ENCODE assay signal across 9 mouse cellular contexts in genomic region chrX:150956016-150956415, GRCm38 (mm10).
A peak's percentile ranks its signal among the peaks of the same experiment; 100 is the strongest.
DNase-seq lines count a peak whose midpoint lies in the region; ATAC-seq and TF ChIP-seq lines count a peak whose summit lies in the region.
"Had no signal": no experiment of that assay in that cellular context is flagged by ENCODE, and none has a peak within 500 bp of the region (broad histone marks: within the 10 kb centered on the region; RNA-seq: fewer than 3 reads in every experiment).

No protein-coding gene starts in this region.

- 37% methylated on average over 1 of the region's 1 CpGs for WGBS in kidney, embryonic 15.5 days
- WGBS in forebrain, embryonic 11.5 days: 63% methylated on average over 1 of the region's 1 CpGs
- 74% methylated on average over 1 of the region's 1 CpGs for WGBS in intestine, postnatal 0 days

- DNase-seq in kidney, postnatal 4 days: no peak
- no peak for DNase-seq in forebrain, embryonic 11.5 days (ENCODE audit: low spot score)
- no peak for DNase-seq in adrenal gland, adult (ENCODE audit: inconsistent age in 2 of 2, low spot score in 1 of 2)
- DNase-seq in spleen, postnatal 36 days (ENCODE audit: low spot score in 2 of 2): no peak
- DNase-seq in urinary bladder, adult 2 months (ENCODE audit: low spot score): no peak

- no peaks in the 10 kb centered on the region for H3K79me2 ChIP-seq in myocyte (ENCODE audit: control insufficient read depth, insufficient read depth)

- peaks cover 14% of the 10 kb centered on the region; the same call in 1 of the 2 replicates for H3K27me3 ChIP-seq in kidney, embryonic 15.5 days
- no peaks in the 10 kb centered on the region for H3K27me3 ChIP-seq in forebrain, embryonic 11.5 days (ENCODE audit: control insufficient read depth, insufficient read depth, low read length)
- H3K27me3 ChIP-seq in intestine, postnatal 0 days (replicated peaks; ENCODE audit: control insufficient read depth, insufficient read depth, low read length): no peaks in the 10 kb centered on the region
- H3K27me3 ChIP-seq in myocyte (ENCODE audit: control insufficient read depth, insufficient read depth, insufficient read length): no peaks in the 10 kb centered on the region

- H3K4me1 ChIP-seq in kidney, embryonic 15.5 days: no peaks in the 10 kb centered on the region
- H3K4me1 ChIP-seq in forebrain, embryonic 11.5 days (replicated peaks; ENCODE audit: control insufficient read depth, insufficient read depth, low read length): no peaks in the 10 kb centered on the region
- no peaks in the 10 kb centered on the region for H3K4me1 ChIP-seq in intestine, postnatal 0 days (replicated peaks; ENCODE audit: control insufficient read depth, insufficient read depth, low read length)

- no peaks in the 10 kb centered on the region for H3K9me3 ChIP-seq in kidney, embryonic 15.5 days (replicated peaks)
- H3K9me3 ChIP-seq in forebrain, embryonic 11.5 days (ENCODE audit: control insufficient read depth, low read length): no peaks in the 10 kb centered on the region
- no peaks in the 10 kb centered on the region for H3K9me3 ChIP-seq in intestine, postnatal 0 days (ENCODE audit: control insufficient read depth)
- H3K9me3 ChIP-seq: megakaryocyte, embryonic 14.5 days had no signal

- no peak overlapping the region for H3ac ChIP-seq in myocyte (ENCODE audit: control insufficient read depth, insufficient read length)

- TF ChIP-seq POLR2A in myocyte (IDR thresholded peaks at IDR 0.05; ENCODE audit: insufficient read length, low read depth): no peak

- H3K27ac ChIP-seq in kidney, embryonic 15.5 days: peak overlapping the region; percentile 84; the same call in 1 of the 2 replicates
- H3K27ac ChIP-seq in forebrain, embryonic 11.5 days (ENCODE audit: low read depth, low read length): no peak overlapping the region
- no peak overlapping the region for H3K27ac ChIP-seq in intestine, postnatal 0 days (ENCODE audit: low read depth, low read length)

- H3K4me2 ChIP-seq in kidney, embryonic 15.5 days: peak overlapping the region; percentile 49
- H3K4me2 ChIP-seq in forebrain, embryonic 11.5 days (ENCODE audit: low read depth, low read length, severe bottlenecking): peak overlapping the region; percentile 45; the same call in 1 of the 2 replicates
- H3K4me2 ChIP-seq in intestine, postnatal 0 days (replicated peaks; ENCODE audit: low read depth): peak overlapping the region; percentile 49
- peak overlapping the region; percentile 19 for H3K4me2 ChIP-seq in myocyte (ENCODE audit: low read depth)

- H3K9ac ChIP-seq in kidney, embryonic 15.5 days: no peak overlapping the region
- H3K9ac ChIP-seq in forebrain, embryonic 11.5 days (ENCODE audit: low read length): no peak overlapping the region
- H3K9ac ChIP-seq in intestine, postnatal 0 days (ENCODE audit: low read depth, low read length): no peak overlapping the region

- peak overlapping the region; percentile 19; the same call in 1 of the 2 replicates for H3K4me3 ChIP-seq in kidney, embryonic 15.5 days (replicated peaks)
- H3K4me3 ChIP-seq in forebrain, embryonic 11.5 days (ENCODE audit: low read depth, low read length): peak overlapping the region; percentile 16; the same call in 1 of the 2 replicates
- peak overlapping the region; percentile 2; the same call in 1 of the 2 replicates for H3K4me3 ChIP-seq in intestine, postnatal 0 days (ENCODE audit: low read depth, low read length)
- no peak overlapping the region for H3K4me3 ChIP-seq in myocyte

- 0 out of 2 replicates have a peak, but pooled peaks have one; percentile 38 for ATAC-seq in kidney, embryonic 15.5 days (replicated peaks; ENCODE audit: low FRiP score)
- ATAC-seq in forebrain, embryonic 11.5 days (replicated peaks; ENCODE audit: low FRiP score): peak; percentile 31; the same call in 1 of the 2 replicates
- no peak for ATAC-seq in intestine, postnatal 0 days

- no peak for TF ChIP-seq CTCF in intestine, postnatal 0 days (IDR thresholded peaks at IDR 0.05; ENCODE audit: low read depth)

- H3K36me3 ChIP-seq in kidney, embryonic 15.5 days: no peaks in the 10 kb centered on the region
- H3K36me3 ChIP-seq in forebrain, embryonic 11.5 days (ENCODE audit: control insufficient read depth, insufficient read depth, low read length): no peaks in the 10 kb centered on the region
- no peaks in the 10 kb centered on the region for H3K36me3 ChIP-seq in intestine, postnatal 0 days (ENCODE audit: control insufficient read depth, insufficient read depth)
- no peaks in the 10 kb centered on the region for H3K36me3 ChIP-seq in myocyte (ENCODE audit: control insufficient read depth, insufficient read depth)

TF ChIP-seq in myocyte, 11 proteins besides CTCF, POLR2A, EP300 and RAD21:
- TF ChIP-seq POLR2AphosphoS2 (IDR thresholded peaks at IDR 0.05; ENCODE audit: insufficient read length, low read depth) (no peak), TCF12 (IDR thresholded peaks at IDR 0.05; ENCODE audit: insufficient read depth, poor library complexity, severe bottlenecking) (no peak), E2F4 (IDR thresholded peaks at IDR 0.05; ENCODE audit: insufficient read depth) (no peak), CEBPB (IDR thresholded peaks at IDR 0.05; ENCODE audit: insufficient read depth, poor library complexity, severe bottlenecking) (no peak), USF1 (IDR thresholded peaks at IDR 0.05; ENCODE audit: low read depth) (no peak), SRF (IDR thresholded peaks at IDR 0.05; ENCODE audit: control insufficient read depth, insufficient read length, low read depth) (no peak), MYOG (IDR thresholded peaks at IDR 0.05; ENCODE audit: control insufficient read depth in 1 of 3, insufficient read depth in 1 of 3, insufficient read length in 2 of 3, low read depth in 2 of 3) (no peak), REST (IDR thresholded peaks at IDR 0.05; ENCODE audit: insufficient read depth, insufficient read length) (no peak), TCF3 (IDR thresholded peaks at IDR 0.05; ENCODE audit: insufficient read length, low read depth) (no peak), MAX (IDR thresholded peaks at IDR 0.05; ENCODE audit: low read depth) (no peak), MYOD1 (IDR thresholded peaks at IDR 0.05; ENCODE audit: control insufficient read depth in 1 of 3, insufficient read length in 2 of 3, low read depth in 2 of 3) (no peak)
